Mouse (Mus musculus) heart, embryonic 14.5 days (tissue): Measurements from ENCODE around the gene Ankle1. TPM values are rescaled to one million over a fixed set of nuclear protein-coding genes. Genes with fewer than 3 reads are reported as not detected.

Experiments
- ATAC-seq: fragments of 200-750 bp; cut with Nextera tagmentation; 2 replicates; pipeline ENCODE4 v1.8.0; 2017; ENCODE audit warnings: low read depth, moderate TSS enrichment; ENCODE audit not compliant: insufficient number of reproducible peaks, insufficient read depth, low FRiP score
- H3K27ac ChIP-seq, 2 experiments: fragments of 200-500 bp in 1 of 2; fragments of 300-500 bp in 1 of 2; sonication (generic) in 1 of 2; replicated peaks in 1 of 2; 2 replicates each; pipeline ENCODE4 v1.5.1; 2012 to 2014; ENCODE audit warnings: low read depth in 2 of 2, low read length in 2 of 2, control low read depth in 1 of 2, mild to moderate bottlenecking in 1 of 2, mixed read lengths in 1 of 2; ENCODE audit not compliant: control insufficient read depth in 1 of 2, insufficient read depth in 1 of 2
- H3K27me3 ChIP-seq: fragments of 300-500 bp; sonication (generic); 2 replicates; pipeline ENCODE4 v1.6.1; 2014; ENCODE audit warnings: mild to moderate bottlenecking, low read length, control low read depth; ENCODE audit not compliant: control insufficient read depth, insufficient read depth
- H3K36me3 ChIP-seq: fragments of 300-500 bp; sonication (generic); 2 replicates; pipeline ENCODE4 v1.6.1; 2014; ENCODE audit warnings: mild to moderate bottlenecking, control low read depth, low read length, mixed read lengths; ENCODE audit not compliant: control insufficient read depth, insufficient read depth
- H3K4me1 ChIP-seq, 2 experiments: fragments of 200-500 bp in 1 of 2; fragments of 300-500 bp in 1 of 2; sonication (generic) in 1 of 2; 2 replicates each; pipeline ENCODE4 v1.6.1; 2012 to 2014; ENCODE audit warnings: low read length in 2 of 2, control low read depth in 1 of 2, mixed read lengths in 1 of 2; ENCODE audit not compliant: control insufficient read depth in 2 of 2, insufficient read depth in 2 of 2
- H3K4me2 ChIP-seq: fragments of 300-500 bp; sonication (generic); 2 replicates; pipeline ENCODE4 v1.6.1; 2014; ENCODE audit warnings: mild to moderate bottlenecking, low read length
- H3K4me3 ChIP-seq, 2 experiments: fragments of 200-500 bp in 1 of 2; fragments of 300-500 bp in 1 of 2; sonication (generic) in 1 of 2; 2 replicates each; pipeline ENCODE4 v1.5.1; 2012 to 2014; ENCODE audit warnings: low read length in 2 of 2, mild to moderate bottlenecking in 2 of 2, control low read depth in 1 of 2, low read depth in 1 of 2, moderate library complexity in 1 of 2; ENCODE audit not compliant: control insufficient read depth in 1 of 2, insufficient read depth in 1 of 2
- H3K9ac ChIP-seq: fragments of 300-500 bp; sonication (generic); 2 replicates; pipeline ENCODE4 v1.6.1; 2014; ENCODE audit warnings: mild to moderate bottlenecking, low read length
- H3K9me3 ChIP-seq: fragments of 300-500 bp; sonication (generic); 2 replicates; pipeline ENCODE4 v1.6.1; 2016; ENCODE audit warnings: low read length, control low read depth; ENCODE audit not compliant: control insufficient read depth
- WGBS: fragments of 180-500 bp; shearing (Covaris S2); extraction: QIAGEN DNeasy Blood & Tissue Kit; methylation state at CpG from one replicate; pipeline ENCODE4 v1.1.7; 2014; 5-methylcytosine and 5-hydroxymethylcytosine counted together
- polyA plus RNA-seq: library from polyadenylated mRNA; unstranded; fragments of >200 nt; fragmentation: Nextera tagmentation; extraction: Ambion mirVana; gene quantifications from 2 replicates; pipeline ENCODE4 v1.2.1, GENCODE M21; 2014

Gene Ankle1
- polyA plus RNA-seq, 1 experiment from 2014 or later, result 20.7 TPM

GRCm38 (mm10) chr8:71404011-71404410 lies 1.8 kb upstream of the Ankle1 start:
- Histone ChIP-seq H3K4me2 (no peak overlapping the region), H3K4me3 (no peak overlapping the region), H3K36me3 (peaks cover 28% of the 10 kb centered on the region), H3K9ac (no peak overlapping the region), H3K4me1 (peaks cover 4 to 13% of the 10 kb centered on the region in 2 experiments; a peak in 3 of 4 replicates), H3K27ac (no peak overlapping the region), H3K27me3 (no peaks in the 10 kb centered on the region), H3K9me3 (no peaks in the 10 kb centered on the region)
- WGBS, result 91% methylated on average over 8 of the region's 8 CpGs
- ATAC-seq, result no peak

- Histone ChIP-seq H3K9ac (peak overlapping the region; percentile 81; the same call in 1 of the 2 replicates), H3K9me3 (no peaks in the 10 kb centered on the region), H3K4me3 (no peak overlapping the region), H3K27ac (no peak overlapping the region), H3K36me3 (peaks cover 27% of the 10 kb centered on the region), H3K27me3 (no peaks in the 10 kb centered on the region), H3K4me2 (peak overlapping the region; percentile 86), H3K4me1 (peaks cover 4 to 13% of the 10 kb centered on the region in 2 experiments; a peak in 3 of 4 replicates)
- no peak for ATAC-seq
- 84% methylated on average over 9 of the region's 9 CpGs for WGBS
Observed at GRCm38 (mm10) chr8:71404951-71405351, 859 bp upstream of the Ankle1 start.

- Histone ChIP-seq H3K27me3 (no peaks in the 10 kb centered on the region), H3K4me3 (peak overlapping the region; percentile 64 to 79), H3K4me2 (peak overlapping the region; percentile 86), H3K4me1 (peaks cover 4 to 13% of the 10 kb centered on the region in 2 experiments; a peak in 3 of 4 replicates), H3K9ac (peak overlapping the region; percentile 81), H3K36me3 (peaks cover 20% of the 10 kb centered on the region), H3K9me3 (no peaks in the 10 kb centered on the region), H3K27ac (0 out of 4 replicates have a peak overlapping the region, but pooled peaks have one; percentile 4 to 9)
- whole genome bisulfite sequencing, result 1% methylated on average over 55 of the region's 55 CpGs
- ATAC-seq, result peak; percentile 76
Observed at GRCm38 (mm10) chr8:71406099-71407015, 547 bp downstream of the Ankle1 start.

GRCm38 (mm10) chr8:71407441-71407840 lies 1.6 kb downstream of the Ankle1 start:
- Histone ChIP-seq H3K27ac (no peak overlapping the region), H3K4me1 (peaks cover 4 to 13% of the 10 kb centered on the region in 2 experiments; a peak in 3 of 4 replicates), H3K4me2 (peak overlapping the region; percentile 86), H3K4me3 (no peak overlapping the region; a peak in 1 of 4 replicates), H3K27me3 (no peaks in the 10 kb centered on the region), H3K36me3 (peaks cover 20% of the 10 kb centered on the region), H3K9ac (peak overlapping the region; percentile 81; the same call in 1 of the 2 replicates), H3K9me3 (no peaks in the 10 kb centered on the region)
- 82% methylated on average over 14 of the region's 14 CpGs for WGBS
- ATAC-seq, result no peak

- no peak overlapping the region for H3K4me3 ChIP-seq
- ATAC-seq, result no peak
- H3K4me2 ChIP-seq, result no peak overlapping the region
- peaks cover 20% of the 10 kb centered on the region for H3K36me3 ChIP-seq
- WGBS, result 92% methylated on average over 4 of the region's 4 CpGs
- H3K27me3 ChIP-seq, result no peaks in the 10 kb centered on the region
- no peaks in the 10 kb centered on the region for H3K9me3 ChIP-seq
- no peak overlapping the region for H3K9ac ChIP-seq
- peaks cover 4 to 13% of the 10 kb centered on the region in 2 experiments; a peak in 3 of 4 replicates for H3K4me1 ChIP-seq
- no peak overlapping the region for H3K27ac ChIP-seq
Observed at GRCm38 (mm10) chr8:71408231-71408630, 2.4 kb downstream of the Ankle1 start.

- peaks cover 20% of the 10 kb centered on the region for H3K36me3 ChIP-seq
- no peaks in the 10 kb centered on the region for H3K27me3 ChIP-seq
- H3K9me3 ChIP-seq, result no peaks in the 10 kb centered on the region
- H3K4me3 ChIP-seq, result no peak overlapping the region
- no peak overlapping the region for H3K4me2 ChIP-seq
- no peak overlapping the region for H3K27ac ChIP-seq
- WGBS, result 52% methylated on average over 11 of the region's 11 CpGs
- peaks cover 2 to 7% of the 10 kb centered on the region in 2 experiments; a peak in 3 of 4 replicates for H3K4me1 ChIP-seq
- ATAC-seq, result no peak
- no peak overlapping the region for H3K9ac ChIP-seq
Observed at GRCm38 (mm10) chr8:71411535-71412273, 5.9 kb downstream of the Ankle1 start.

- Histone ChIP-seq H3K4me1 (no peaks in the 10 kb centered on the region), H3K9me3 (0 out of 2 replicates have a peak, but pooled peaks cover 3% of the 10 kb centered on the region), H3K27ac (no peak overlapping the region), H3K9ac (no peak overlapping the region), H3K4me2 (no peak overlapping the region), H3K27me3 (no peaks in the 10 kb centered on the region; the same call in 1 of the 2 replicates), H3K4me3 (no peak overlapping the region), H3K36me3 (no peaks in the 10 kb centered on the region)
- ATAC-seq, result no peak
Observed at GRCm38 (mm10) chr8:71422121-71422520, 16.3 kb downstream of the Ankle1 start.
